19 mouse cellular contexts compared by ENCODE assay signal in the genomic region with DNA sequence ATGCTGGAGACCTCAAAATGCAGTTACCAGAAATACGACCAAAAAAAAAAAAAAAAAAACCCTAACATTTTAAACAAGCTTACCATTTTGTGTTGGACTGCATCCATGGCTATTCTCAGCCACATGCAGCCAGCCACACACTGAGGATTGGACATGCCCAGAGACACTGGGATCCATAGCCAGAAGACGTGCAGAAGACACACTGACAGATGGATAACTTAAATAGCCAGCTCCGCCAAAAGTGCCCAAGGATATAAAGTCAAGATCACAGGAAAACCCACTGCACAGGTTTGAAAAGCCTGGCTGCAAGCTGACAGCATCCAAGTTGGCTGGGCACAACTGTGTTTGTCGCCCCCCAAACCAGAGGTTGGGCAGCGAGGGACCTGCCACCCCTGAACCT. TPM values are rescaled to one million over a fixed set of nuclear protein-coding genes. Genes with fewer than 3 reads are reported as not detected.
"Had no signal": no experiment of that assay in that cellular context is flagged by ENCODE, and none has a peak within 500 bp of the region (broad histone marks: within the 10 kb centered on the region; RNA-seq: fewer than 3 reads in every experiment).

No protein-coding gene starts in this region.

- H3K4me2 ChIP-seq: limb, embryonic 13.5 days; midbrain, embryonic 13.5 days; neural tube, embryonic 12.5 days had no signal

- ATAC-seq: inflammation-experienced regulatory T-cells, adult 6 months; intestine, postnatal 0 days; midbrain, embryonic 13.5 days had no signal

- DNase-seq: kidney, adult 9 months; kidney, postnatal 36 days; lung, adult 18-20 months; thymus, adult 18-20 months; thymus, postnatal 14 days had no signal

- H3K9ac ChIP-seq: limb, embryonic 13.5 days; liver, embryonic 14.5 days; midbrain, embryonic 13.5 days; neural tube, embryonic 12.5 days had no signal

- H3K9me3 ChIP-seq: limb, embryonic 13.5 days; midbrain, embryonic 13.5 days; neural tube, embryonic 12.5 days had no signal

- H3K27ac ChIP-seq: kidney, postnatal 0 days; layer of hippocampus, adult 2 months; limb, embryonic 13.5 days; liver, embryonic 14.5 days; midbrain, embryonic 13.5 days; neural tube, embryonic 12.5 days; stomach, postnatal 0 days had no signal

- H3K4me3 ChIP-seq: layer of hippocampus, adult 2 months; limb, embryonic 13.5 days; midbrain, embryonic 13.5 days; myocyte; neural tube, embryonic 12.5 days had no signal

- H3K36me3 ChIP-seq: limb, embryonic 13.5 days; midbrain, embryonic 13.5 days; neural tube, embryonic 12.5 days had no signal

RNA-seq across cellular contexts. Expression of a gene that starts 21.6 kb away (rescaled TPM):
- total RNA-seq: megakaryocyte-erythroid progenitor cell, adult 5-6 weeks had no signal

RNA-seq across cellular contexts. Expression of a gene that starts 22.2 kb away (rescaled TPM):
- total RNA-seq: liver, adult 2 months; megakaryocyte-erythroid progenitor cell, adult 5-6 weeks; neutrophil, adult 5-6 weeks had no signal
- polyA plus RNA-seq: inflammation-experienced regulatory T-cells, adult 6 months; kidney, postnatal 0 days; liver, adult 2 months; lung, embryonic 16.5 days; myocyte; neural tube, embryonic 12.5 days had no signal
